Mouse (Mus musculus) C2C12 (cell line): ENCODE measurements around the gene Prss46.

Source experiments
- CEBPB ChIP-seq: IDR thresholded peaks from one replicate; pipeline ENCODE4 v1.6.1; 2011; ENCODE audit warnings: low read depth, mild to moderate bottlenecking, control low read depth, moderate library complexity
- CTCF ChIP-seq: IDR thresholded peaks from one replicate; pipeline ENCODE4 v1.5.1; 2011; ENCODE audit not compliant: control insufficient read depth, insufficient read depth, insufficient read length
- FOSL1 ChIP-seq: IDR thresholded peaks from one replicate; pipeline ENCODE4 v1.8.0; 2011; ENCODE audit warnings: mild to moderate bottlenecking, low read length; ENCODE audit not compliant: poor library complexity, insufficient read depth, severe bottlenecking
- MAX ChIP-seq: IDR thresholded peaks from one replicate; pipeline ENCODE4 v1.6.1; 2011; ENCODE audit warnings: mild to moderate bottlenecking, control low read depth
- MYOD1 ChIP-seq: IDR thresholded peaks from one replicate; pipeline ENCODE4 v1.6.1; 2011; ENCODE audit warnings: low read depth; ENCODE audit not compliant: control insufficient read depth, insufficient read length
- MYOG ChIP-seq: IDR thresholded peaks from one replicate; pipeline ENCODE4 v1.6.1; 2011; ENCODE audit not compliant: control insufficient read depth, insufficient read length; ENCODE audit errors: extremely low read depth
- USF1 ChIP-seq: IDR thresholded peaks from one replicate; pipeline ENCODE4 v1.6.1; 2011; ENCODE audit warnings: low read depth, mild to moderate bottlenecking, control low read depth, moderate library complexity

DNA sequence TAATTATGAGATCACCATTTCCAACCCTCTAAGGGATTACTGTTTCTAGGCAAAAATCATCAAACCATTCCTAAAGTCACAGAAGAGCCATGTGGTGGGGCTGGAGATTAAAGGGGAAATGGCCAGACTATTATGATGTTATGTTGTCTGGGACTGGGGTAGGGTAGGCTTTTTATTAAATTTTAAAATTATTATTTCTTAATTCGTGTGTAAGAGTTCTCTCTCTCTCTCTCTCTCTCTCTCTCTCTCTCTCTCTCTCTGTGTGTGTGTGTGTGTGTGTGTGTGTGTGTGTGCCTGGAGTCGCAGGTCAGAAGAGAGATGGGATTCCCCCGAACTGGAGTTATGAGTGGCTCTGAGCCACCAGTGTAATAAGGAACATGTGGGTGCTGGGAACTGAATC, 17.9 kb upstream of the Prss46 start, which contains the start of gene Prss43:
- TF ChIP-seq CTCF (no peak), USF1 (no peak), MYOG (no peak), MAX (no peak), MYOD1 (no peak), CEBPB (no peak), FOSL1 (no peak)
